ENCODE assay signal across 16 mouse cellular contexts in the genomic region with DNA sequence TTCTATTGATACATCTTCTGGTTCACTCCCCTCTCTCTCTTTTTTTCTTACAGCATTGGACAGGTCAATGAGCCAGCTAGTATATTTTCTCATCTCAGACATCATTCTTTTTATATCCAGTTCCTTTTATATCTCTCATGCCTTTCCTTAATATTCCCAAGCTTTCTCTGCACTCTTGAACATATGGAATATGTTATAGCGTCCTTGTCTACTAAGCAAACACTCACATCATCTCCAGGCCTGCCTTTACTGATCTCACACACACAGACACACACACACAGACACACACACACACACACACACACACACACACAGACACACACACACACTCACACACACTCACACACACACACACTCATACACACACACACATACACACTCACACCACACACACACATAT.
DNase-seq lines count a peak whose midpoint lies in the region; ATAC-seq and TF ChIP-seq lines count a peak whose summit lies in the region.
"Had no signal": no experiment of that assay in that cellular context is flagged by ENCODE, and none has a peak within 500 bp of the region (broad histone marks: within the 10 kb centered on the region; RNA-seq: fewer than 3 reads in every experiment).

No protein-coding gene starts in this region.

- intact Hi-C loops in heart, postnatal 10 days (cut with DNase I), result no loop called here

- TF ChIP-seq CTCF in lung, postnatal 0 days (IDR thresholded peaks at IDR 0.05), result no peak

- H3K27me3 ChIP-seq in hindbrain, embryonic 12.5 days, result no peaks in the 10 kb centered on the region
- no peaks in the 10 kb centered on the region for H3K27me3 ChIP-seq in hindbrain, embryonic 10.5 days (ENCODE audit: insufficient read depth, poor library complexity, severe bottlenecking)
- H3K27me3 ChIP-seq in lung, embryonic 16.5 days (ENCODE audit: control insufficient read depth, insufficient read depth, low read depth, low read length), result no peaks in the 10 kb centered on the region
- H3K27me3 ChIP-seq in lung, postnatal 0 days (replicated peaks; ENCODE audit: insufficient read depth, low read length), result no peaks in the 10 kb centered on the region
- no peaks in the 10 kb centered on the region for H3K27me3 ChIP-seq in embryonic facial prominence, embryonic 14.5 days (replicated peaks; ENCODE audit: control insufficient read depth, insufficient read depth, low read length)
- H3K27me3 ChIP-seq: forebrain, embryonic 15.5 days; hindbrain, embryonic 15.5 days had no signal

- TF ChIP-seq EP300 in lung, postnatal 0 days (IDR thresholded peaks at IDR 0.05), result no peak

- 43% methylated on average over 1 of the region's 1 CpGs for WGBS in hindbrain, embryonic 12.5 days
- 71% methylated on average over 1 of the region's 1 CpGs for WGBS in hindbrain, embryonic 10.5 days
- 39% methylated on average over 1 of the region's 1 CpGs for WGBS in lung, embryonic 16.5 days
- WGBS in lung, postnatal 0 days, result 46% methylated on average over 1 of the region's 1 CpGs
- WGBS in embryonic facial prominence, embryonic 14.5 days, result 39% methylated on average over 1 of the region's 1 CpGs

- DNase-seq in hindbrain, embryonic 10.5 days (ENCODE audit: low spot score), result no peak
- DNase-seq in lung, postnatal 0 days (ENCODE audit: low spot score), result no peak
- DNase-seq in embryonic facial prominence, embryonic 14.5 days (ENCODE audit: low spot score), result no peak
- no peak for DNase-seq in heart, postnatal 10 days
- DNase-seq in right cerebral cortex, postnatal 25 days, result no peak
- DNase-seq: adrenal gland, postnatal 10 days; cerebellum, adult 11 months; cerebellum, adult 9-10 months; cerebellum, postnatal 25 days; gastrocnemius, postnatal 36 days; heart, postnatal 14 days had no signal

- H3K4me2 ChIP-seq in hindbrain, embryonic 12.5 days (replicated peaks), result no peak overlapping the region
- H3K4me2 ChIP-seq in lung, embryonic 16.5 days (ENCODE audit: low read depth, low read length), result no peak overlapping the region
- H3K4me2 ChIP-seq in lung, postnatal 0 days (replicated peaks; ENCODE audit: low read depth, low read length), result no peak overlapping the region
- no peak overlapping the region for H3K4me2 ChIP-seq in embryonic facial prominence, embryonic 14.5 days (ENCODE audit: low read depth, low read length)
- H3K4me2 ChIP-seq: forebrain, embryonic 15.5 days; hindbrain, embryonic 15.5 days had no signal

- no peaks in the 10 kb centered on the region for H3K36me3 ChIP-seq in hindbrain, embryonic 12.5 days
- H3K36me3 ChIP-seq in hindbrain, embryonic 10.5 days, result no peaks in the 10 kb centered on the region
- H3K36me3 ChIP-seq in lung, embryonic 16.5 days (ENCODE audit: control insufficient read depth, insufficient read depth, low read length), result no peaks in the 10 kb centered on the region
- no peaks in the 10 kb centered on the region for H3K36me3 ChIP-seq in lung, postnatal 0 days (ENCODE audit: insufficient read depth, low read length)
- no peaks in the 10 kb centered on the region for H3K36me3 ChIP-seq in embryonic facial prominence, embryonic 14.5 days (ENCODE audit: control insufficient read depth, insufficient read depth, low read length)
- H3K36me3 ChIP-seq: forebrain, embryonic 15.5 days; heart, embryonic 10.5 days; hindbrain, embryonic 15.5 days had no signal

- no peak overlapping the region for H3K4me3 ChIP-seq in hindbrain, embryonic 12.5 days
- H3K4me3 ChIP-seq in hindbrain, embryonic 10.5 days, result no peak overlapping the region
- no peak overlapping the region for H3K4me3 ChIP-seq in lung, embryonic 16.5 days (ENCODE audit: low read length)
- H3K4me3 ChIP-seq in lung, postnatal 0 days (ENCODE audit: low read depth, low read length), result no peak overlapping the region
- no peak overlapping the region for H3K4me3 ChIP-seq in embryonic facial prominence, embryonic 14.5 days (ENCODE audit: low read depth, low read length)
- H3K4me3 ChIP-seq: forebrain, embryonic 15.5 days; heart, embryonic 10.5 days; hindbrain, embryonic 15.5 days had no signal

- peaks cover 21% of the 10 kb centered on the region for H3K4me1 ChIP-seq in hindbrain, embryonic 12.5 days
- H3K4me1 ChIP-seq in hindbrain, embryonic 10.5 days (replicated peaks), result peaks cover 27% of the 10 kb centered on the region
- peaks cover 8% of the 10 kb centered on the region for H3K4me1 ChIP-seq in lung, embryonic 16.5 days (replicated peaks; ENCODE audit: control insufficient read depth, insufficient read depth, low read length)
- H3K4me1 ChIP-seq in lung, postnatal 0 days (ENCODE audit: insufficient read depth, low read depth, low read length), result no peaks in the 10 kb centered on the region
- peaks cover 10% of the 10 kb centered on the region for H3K4me1 ChIP-seq in embryonic facial prominence, embryonic 14.5 days (ENCODE audit: control insufficient read depth, insufficient read depth, low read length)

- no peak for ATAC-seq in hindbrain, embryonic 12.5 days (ENCODE audit: low FRiP score)
- peak; percentile 51; the same call in 1 of the 2 replicates for ATAC-seq in lung, embryonic 16.5 days (ENCODE audit: low read depth)
- no peak for ATAC-seq in lung, postnatal 0 days
- ATAC-seq in embryonic facial prominence, embryonic 14.5 days (ENCODE audit: low read depth), result no peak
- ATAC-seq: forebrain, embryonic 15.5 days had no signal

- H3K9ac ChIP-seq in hindbrain, embryonic 12.5 days, result no peak overlapping the region
- no peak overlapping the region for H3K9ac ChIP-seq in lung, embryonic 16.5 days (ENCODE audit: low read length)
- H3K9ac ChIP-seq in lung, postnatal 0 days (replicated peaks; ENCODE audit: low read depth), result no peak overlapping the region
- H3K9ac ChIP-seq in embryonic facial prominence, embryonic 14.5 days (ENCODE audit: low read depth, low read length), result no peak overlapping the region
- H3K9ac ChIP-seq: forebrain, embryonic 15.5 days; hindbrain, embryonic 15.5 days had no signal

- H3K9me3 ChIP-seq in hindbrain, embryonic 12.5 days (replicated peaks), result no peaks in the 10 kb centered on the region
- H3K9me3 ChIP-seq in hindbrain, embryonic 10.5 days, result no peaks in the 10 kb centered on the region
- no peaks in the 10 kb centered on the region for H3K9me3 ChIP-seq in lung, embryonic 16.5 days (ENCODE audit: control insufficient read depth, low read length)
- no peaks in the 10 kb centered on the region for H3K9me3 ChIP-seq in lung, postnatal 0 days (ENCODE audit: low read length)
- no peaks in the 10 kb centered on the region for H3K9me3 ChIP-seq in embryonic facial prominence, embryonic 14.5 days (ENCODE audit: control insufficient read depth, low read length)
- H3K9me3 ChIP-seq: forebrain, embryonic 15.5 days; heart, embryonic 10.5 days; hindbrain, embryonic 15.5 days had no signal

- peak overlapping the region; percentile 30; the same call in 1 of the 2 replicates for H3K27ac ChIP-seq in hindbrain, embryonic 12.5 days
- H3K27ac ChIP-seq in hindbrain, embryonic 10.5 days, result no peak overlapping the region
- H3K27ac ChIP-seq in lung, embryonic 16.5 days (ENCODE audit: low read length), result no peak overlapping the region
- no peak overlapping the region for H3K27ac ChIP-seq in lung, postnatal 0 days (ENCODE audit: low read length)
- H3K27ac ChIP-seq in embryonic facial prominence, embryonic 14.5 days (replicated peaks; ENCODE audit: low read depth, low read length), result peak overlapping the region; percentile 46; the same call in 1 of the 2 replicates
- H3K27ac ChIP-seq: forebrain, embryonic 15.5 days had no signal

Comparison
In these comparisons a context has a peak if more than half of its experiments do, and no peak if none do; other contexts are left out.
1. H3K27ac ChIP-seq: peak in hindbrain, embryonic 12.5 days (single experiment) and embryonic facial prominence, embryonic 14.5 days (single experiment); none in hindbrain, embryonic 10.5 days (single experiment), lung, embryonic 16.5 days (single experiment) and lung, postnatal 0 days (single experiment).